Mouse (Mus musculus): ENCODE results near the gene Dnah7c. TPM values are rescaled to one million over a fixed set of nuclear protein-coding genes. Genes with fewer than 3 reads are reported as not detected.
"Not testable (repeated sequence)": the region's sequence is repeated elsewhere in the genome, so short reads cannot be mapped to it uniquely, and the experiment has no call there.

Dnah7c gene
- polyA plus RNA-seq (2015; fragmentation: Nextera tagmentation; extraction: Ambion mirVana) = 0.11 and 0.12 TPM in 2 replicates

- Histone ChIP-seq H3K36me3 (ENCODE audit: control insufficient read depth, insufficient read depth, low read length) (no peaks in the 10 kb centered on the region), H3K9me3 (ENCODE audit: control insufficient read depth, low read length) (no peaks in the 10 kb centered on the region), H3K27ac (ENCODE audit: low read depth, low read length) (no peak within 1 kb of the TSS), H3K9ac (ENCODE audit: low read depth, low read length) (peak within 1 kb of the TSS; percentile 69), H3K4me1 (ENCODE audit: control insufficient read depth, insufficient read depth, low read depth, low read length) (no peaks in the 10 kb centered on the region), H3K27me3 (replicated peaks; ENCODE audit: control insufficient read depth, insufficient read depth, low read length) (no peaks in the 10 kb centered on the region), H3K4me2 (ENCODE audit: low read length) (peak within 1 kb of the TSS; percentile 93), H3K4me3 (ENCODE audit: low read length) (peak within 1 kb of the TSS; percentile 60)
- ATAC-seq = peak; percentile 94
- 12% methylated on average over 30 of the region's 30 CpGs for WGBS
Observed at GRCm38 (mm10) chr1:46425137-46425925, at the start of gene Dnah7c. Gene Dnah7c (plus strand): TSS chr1:46425592.

DNA sequence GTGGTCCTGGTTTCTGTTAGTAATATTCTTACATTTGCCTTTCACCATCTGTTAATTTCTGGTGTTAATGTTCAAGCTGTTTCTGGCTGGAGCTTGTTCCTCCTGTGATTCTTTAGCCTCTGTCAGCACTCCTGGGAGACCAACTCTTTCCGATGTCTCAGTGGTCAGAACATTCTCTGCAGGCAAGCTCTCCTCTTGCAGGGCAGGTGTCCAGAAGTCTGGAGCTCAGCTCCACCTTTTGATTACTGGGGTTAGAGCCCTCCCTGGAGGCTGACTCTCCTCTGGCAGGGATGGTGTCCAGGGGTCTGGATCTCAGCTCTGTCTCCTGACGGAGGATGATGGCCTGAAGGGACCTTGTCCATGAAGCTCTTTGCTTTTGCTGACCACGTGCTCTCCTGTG is 44.8 kb upstream of the Dnah7c start:
- ATAC-seq; H3K4me3 ChIP-seq (ENCODE audit: low read length); H3K27ac ChIP-seq (ENCODE audit: low read depth, low read length); H3K27me3 ChIP-seq (replicated peaks; ENCODE audit: control insufficient read depth, insufficient read depth, low read length); H3K36me3 ChIP-seq (ENCODE audit: control insufficient read depth, insufficient read depth, low read length); H3K4me1 ChIP-seq (ENCODE audit: control insufficient read depth, insufficient read depth, low read depth, low read length); H3K4me2 ChIP-seq (ENCODE audit: low read length); H3K9ac ChIP-seq (ENCODE audit: low read depth, low read length); H3K9me3 ChIP-seq (ENCODE audit: control insufficient read depth, low read length): not testable (repeated sequence)
- 91% methylated on average over 3 of the region's 3 CpGs for WGBS

DNA sequence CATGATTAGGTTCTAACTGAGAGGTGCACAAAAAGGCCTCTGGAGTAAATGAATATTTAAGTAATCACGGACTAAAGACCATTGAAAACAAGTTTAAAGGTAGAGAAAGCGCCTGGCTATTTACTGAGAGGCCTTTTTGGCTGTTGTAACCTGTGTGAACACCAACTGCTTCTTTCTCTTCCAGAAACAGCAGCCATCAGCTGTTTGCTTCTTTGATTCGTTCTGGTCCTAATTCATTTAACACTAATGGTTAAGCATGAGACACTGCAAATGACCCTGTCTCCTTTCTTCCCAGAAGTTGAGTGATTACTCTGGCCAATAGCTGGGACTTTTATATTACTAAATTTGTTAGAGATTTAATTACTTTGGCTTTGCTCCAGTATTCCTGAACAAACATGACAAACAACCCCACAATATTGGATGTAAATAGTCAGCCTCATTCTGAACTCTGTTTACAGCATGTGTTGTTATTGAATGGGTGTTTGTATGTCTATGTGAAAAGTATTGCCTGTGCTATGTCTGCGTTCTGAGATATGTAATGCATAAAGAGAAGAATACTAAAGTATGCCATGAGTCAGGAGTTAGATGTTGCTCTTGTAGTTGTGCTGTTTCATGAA is 30.6 kb upstream of the Dnah7c start:
- not testable (repeated sequence) for H3K4me1 ChIP-seq (ENCODE audit: control insufficient read depth, insufficient read depth, low read depth, low read length)
- 46% methylated on average over 3 of the region's 4 CpGs for WGBS
- ATAC-seq = peak; percentile 56; the same call in 1 of the 2 replicates

DNA sequence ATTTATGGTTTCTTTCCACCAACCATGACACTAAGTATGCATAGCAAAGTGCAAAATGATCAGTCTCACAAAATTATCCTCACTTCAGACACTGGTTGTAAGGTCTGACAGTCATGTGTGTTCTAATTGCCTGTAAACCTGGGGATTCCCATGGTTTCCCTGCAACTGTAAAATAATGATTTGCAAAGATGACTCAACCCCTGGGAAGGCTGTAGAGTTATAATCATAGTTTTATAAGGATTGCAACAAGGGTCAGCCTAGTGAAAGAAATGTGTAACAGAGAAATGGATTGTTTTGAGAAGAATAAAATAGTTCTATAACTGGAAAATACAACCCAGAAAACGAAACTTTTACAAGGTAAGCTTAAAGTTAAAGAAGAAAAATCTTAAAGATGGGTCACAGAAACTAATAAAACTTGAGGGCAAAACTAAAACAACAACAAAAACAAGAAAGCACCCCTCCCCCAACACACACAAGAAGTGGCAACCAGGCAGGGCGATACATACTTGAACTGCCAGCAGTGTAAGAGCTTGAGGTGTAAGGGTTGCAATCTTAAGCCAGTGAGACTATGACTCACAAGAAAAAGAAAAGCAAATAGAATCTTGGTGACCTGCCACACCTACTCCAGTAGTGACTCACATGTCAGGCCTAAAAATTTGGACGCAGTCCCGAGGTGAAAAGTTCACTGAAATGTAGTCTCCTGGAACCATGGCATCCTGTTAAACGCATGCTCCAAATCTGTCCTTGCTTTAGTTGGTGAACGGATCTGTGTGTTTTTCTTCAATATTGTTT is 16.9 kb upstream of the Dnah7c start:
- H3K9ac ChIP-seq (ENCODE audit: low read depth, low read length) = no peak overlapping the region
- 89% methylated on average over 6 of the region's 6 CpGs for WGBS
- H3K4me1 ChIP-seq (ENCODE audit: control insufficient read depth, insufficient read depth, low read depth, low read length) = no peaks in the 10 kb centered on the region
- no peak for ATAC-seq
- H3K4me3 ChIP-seq (ENCODE audit: low read length) = no peak overlapping the region
- H3K9me3 ChIP-seq (ENCODE audit: control insufficient read depth, low read length) = no peaks in the 10 kb centered on the region
- H3K4me2 ChIP-seq (ENCODE audit: low read length) = no peak overlapping the region
- no peaks in the 10 kb centered on the region for H3K27me3 ChIP-seq (replicated peaks; ENCODE audit: control insufficient read depth, insufficient read depth, low read length)
- no peak overlapping the region for H3K27ac ChIP-seq (ENCODE audit: low read depth, low read length)
- no peaks in the 10 kb centered on the region for H3K36me3 ChIP-seq (ENCODE audit: control insufficient read depth, insufficient read depth, low read length)

More for the DNA sequence above, 30.6 kb upstream of the Dnah7c start:
- not testable (repeated sequence) for H3K27ac ChIP-seq (ENCODE audit: low read depth, low read length); H3K36me3 ChIP-seq (ENCODE audit: control insufficient read depth, insufficient read depth, low read length); H3K4me3 ChIP-seq (ENCODE audit: low read length); H3K9me3 ChIP-seq (ENCODE audit: control insufficient read depth, low read length); H3K4me2 ChIP-seq (ENCODE audit: low read length); H3K9ac ChIP-seq (ENCODE audit: low read depth, low read length); H3K27me3 ChIP-seq (replicated peaks; ENCODE audit: control insufficient read depth, insufficient read depth, low read length)

DNA sequence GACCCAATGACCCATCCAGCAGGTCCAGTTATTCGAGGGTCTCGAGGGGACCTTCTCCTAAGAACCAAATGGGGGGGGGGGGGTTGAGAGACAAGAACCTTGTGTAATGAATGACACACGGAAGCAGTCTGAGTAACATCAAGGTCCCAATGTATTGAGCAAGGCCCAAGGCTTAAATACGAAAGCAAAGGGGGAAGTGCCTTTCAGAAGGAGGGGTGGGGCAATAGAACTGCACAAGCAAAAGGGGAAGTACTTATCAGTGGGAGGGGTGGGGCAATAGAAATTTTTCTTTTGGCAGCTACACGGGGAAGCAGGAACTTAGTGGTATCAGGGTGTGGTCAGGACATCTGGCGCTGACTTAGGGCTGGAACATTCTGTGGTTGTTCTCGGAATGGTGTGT is 10.6 kb upstream of the Dnah7c start:
- not testable (repeated sequence) for H3K27me3 ChIP-seq (replicated peaks; ENCODE audit: control insufficient read depth, insufficient read depth, low read length); H3K9me3 ChIP-seq (ENCODE audit: control insufficient read depth, low read length); H3K27ac ChIP-seq (ENCODE audit: low read depth, low read length); H3K4me3 ChIP-seq (ENCODE audit: low read length); H3K9ac ChIP-seq (ENCODE audit: low read depth, low read length); H3K4me1 ChIP-seq (ENCODE audit: control insufficient read depth, insufficient read depth, low read depth, low read length); ATAC-seq; H3K4me2 ChIP-seq (ENCODE audit: low read length); H3K36me3 ChIP-seq (ENCODE audit: control insufficient read depth, insufficient read depth, low read length)
- WGBS = 85% methylated on average over 6 of the region's 7 CpGs

DNA sequence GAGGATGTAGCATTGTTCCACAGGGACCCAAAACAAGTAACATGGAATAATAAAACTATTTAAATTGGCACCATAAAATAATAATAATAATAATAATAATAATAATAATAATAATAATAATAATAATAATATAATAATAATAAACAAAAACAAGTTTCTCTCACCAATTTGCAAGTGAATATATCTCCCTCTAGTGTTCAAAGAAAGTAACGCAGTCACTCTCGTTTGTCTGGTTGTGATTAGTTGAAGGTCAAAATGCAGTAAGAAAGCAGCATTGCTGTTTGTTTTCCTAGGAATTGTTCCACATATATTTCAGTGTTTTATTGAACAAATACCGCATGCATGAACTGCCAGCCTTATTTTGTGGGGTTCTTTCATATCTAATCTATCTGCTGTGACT is 8.4 kb upstream of the Dnah7c start:
- not testable (repeated sequence) for ATAC-seq; H3K4me3 ChIP-seq (ENCODE audit: low read length); H3K27me3 ChIP-seq (replicated peaks; ENCODE audit: control insufficient read depth, insufficient read depth, low read length); H3K4me1 ChIP-seq (ENCODE audit: control insufficient read depth, insufficient read depth, low read depth, low read length); H3K27ac ChIP-seq (ENCODE audit: low read depth, low read length); H3K9me3 ChIP-seq (ENCODE audit: control insufficient read depth, low read length); H3K36me3 ChIP-seq (ENCODE audit: control insufficient read depth, insufficient read depth, low read length); H3K4me2 ChIP-seq (ENCODE audit: low read length); H3K9ac ChIP-seq (ENCODE audit: low read depth, low read length)
- WGBS = 22% methylated on average over 3 of the region's 3 CpGs

GRCm38 (mm10) chr1:46418966-46419365 is 6.4 kb upstream of the Dnah7c start:
- H3K4me2 ChIP-seq (ENCODE audit: low read length); H3K27me3 ChIP-seq (replicated peaks; ENCODE audit: control insufficient read depth, insufficient read depth, low read length); H3K9ac ChIP-seq (ENCODE audit: low read depth, low read length); H3K9me3 ChIP-seq (ENCODE audit: control insufficient read depth, low read length); H3K27ac ChIP-seq (ENCODE audit: low read depth, low read length); H3K36me3 ChIP-seq (ENCODE audit: control insufficient read depth, insufficient read depth, low read length); H3K4me3 ChIP-seq (ENCODE audit: low read length); H3K4me1 ChIP-seq (ENCODE audit: control insufficient read depth, insufficient read depth, low read depth, low read length): not testable (repeated sequence)
- ATAC-seq = peak; percentile 90
- WGBS = 43% methylated on average over 3 of the region's 4 CpGs

GRCm38 (mm10) chr1:46428401-46428800 is 3.0 kb downstream of the Dnah7c start:
- ATAC-seq = no peak
- Histone ChIP-seq H3K9ac (ENCODE audit: low read depth, low read length) (no peak overlapping the region), H3K27ac (ENCODE audit: low read depth, low read length) (no peak overlapping the region), H3K27me3 (replicated peaks; ENCODE audit: control insufficient read depth, insufficient read depth, low read length) (no peaks in the 10 kb centered on the region), H3K9me3 (ENCODE audit: control insufficient read depth, low read length) (no peaks in the 10 kb centered on the region), H3K4me2 (ENCODE audit: low read length) (no peak overlapping the region), H3K36me3 (ENCODE audit: control insufficient read depth, insufficient read depth, low read length) (no peaks in the 10 kb centered on the region), H3K4me1 (ENCODE audit: control insufficient read depth, insufficient read depth, low read depth, low read length) (no peaks in the 10 kb centered on the region), H3K4me3 (ENCODE audit: low read length) (no peak overlapping the region)
- WGBS = 81% methylated on average over 2 of the region's 2 CpGs

DNA sequence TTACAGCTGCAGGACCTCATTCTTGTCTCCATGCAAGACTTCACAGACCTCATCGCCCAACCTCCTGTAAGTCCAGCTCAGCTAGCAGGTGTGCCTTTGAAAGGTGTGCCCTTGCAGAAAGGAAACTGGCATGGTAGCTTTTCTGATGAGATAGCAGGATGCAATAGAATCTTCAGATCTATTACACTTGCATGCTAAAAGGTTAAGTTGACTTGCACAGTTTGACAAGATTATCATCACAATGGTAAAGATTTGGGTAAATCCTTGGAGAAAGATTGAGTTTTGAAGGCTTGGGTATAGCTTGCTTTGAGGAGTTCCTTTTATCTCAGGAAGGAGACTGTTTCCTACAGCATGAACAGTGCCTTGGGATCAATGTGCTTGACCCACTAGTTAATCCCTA is 89.3 kb downstream of the Dnah7c start:
- H3K4me1 ChIP-seq (ENCODE audit: control insufficient read depth, insufficient read depth, low read depth, low read length); H3K27me3 ChIP-seq (replicated peaks; ENCODE audit: control insufficient read depth, insufficient read depth, low read length); H3K9ac ChIP-seq (ENCODE audit: low read depth, low read length); H3K36me3 ChIP-seq (ENCODE audit: control insufficient read depth, insufficient read depth, low read length); H3K9me3 ChIP-seq (ENCODE audit: control insufficient read depth, low read length); H3K4me3 ChIP-seq (ENCODE audit: low read length); ATAC-seq; H3K27ac ChIP-seq (ENCODE audit: low read depth, low read length); H3K4me2 ChIP-seq (ENCODE audit: low read length): not testable (repeated sequence)
- 80% methylated on average over 1 of the region's 1 CpGs for WGBS
